Mouse (Mus musculus): Measurements from ENCODE around the gene Dtx4.

GRCm38 (mm10) chr19:12498941-12499340, 2.3 kb downstream of the Dtx4 start:
- TF ChIP-seq GABPA (IDR thresholded peaks at IDR 0.05; ENCODE audit: insufficient replicate concordance, low read depth, low read length) = no peak
- TF ChIP-seq CTCF (conservative IDR thresholded peaks at IDR 0.05 in 1 of 2, IDR thresholded peaks at IDR 0.05 in 1 of 2; ENCODE audit: low read depth in 2 of 2, low read length in 2 of 2) = no peak
- no peak for TF ChIP-seq EP300 (IDR thresholded peaks at IDR 0.05; ENCODE audit: low read length)
- TF ChIP-seq NRF1 (IDR thresholded peaks at IDR 0.05; ENCODE audit: low read depth, low read length) = no peak
- TF ChIP-seq ELF1 (IDR thresholded peaks at IDR 0.05; ENCODE audit: low read depth, low read length) = no peak
- no peak for TF ChIP-seq POLR2A (IDR thresholded peaks at IDR 0.05; ENCODE audit: low read depth, low read length)
- no peak for TF ChIP-seq ZNF384 (IDR thresholded peaks at IDR 0.05; ENCODE audit: low read depth, low read length)
- no peak for TF ChIP-seq JUND (conservative IDR thresholded peaks at IDR 0.05; ENCODE audit: low read depth, low read length)
- TF ChIP-seq USF1 (IDR thresholded peaks at IDR 0.05; ENCODE audit: low read depth, low read length) = peak; percentile 8
- TF ChIP-seq USF2 (conservative IDR thresholded peaks at IDR 0.05; ENCODE audit: low read depth, low read length) = no peak; the same call in 1 of the 2 replicates

All from CH12.LX (cell line).